Comparison of ENCODE assay signal across 22 mouse cellular contexts in genomic region chr10:58595197-58595596, GRCm38 (mm10).
"Had no signal": no experiment of that assay in that cellular context is flagged by ENCODE, and none has a peak within 500 bp of the region (broad histone marks: within the 10 kb centered on the region; RNA-seq: fewer than 3 reads in every experiment).

No protein-coding gene starts in this region.

- H3K36me3 ChIP-seq: heart, embryonic 12.5 days; hindbrain, embryonic 10.5 days; hindbrain, embryonic 12.5 days; intestine, embryonic 15.5 days; kidney, embryonic 15.5 days; limb, embryonic 12.5 days; liver, embryonic 13.5 days; liver, embryonic 15.5 days had no signal

- H3K27ac ChIP-seq: hindbrain, embryonic 10.5 days; hindbrain, embryonic 12.5 days; hindbrain, embryonic 14.5 days; intestine, embryonic 15.5 days; kidney, embryonic 15.5 days; kidney, postnatal 0 days; limb, embryonic 12.5 days; liver, embryonic 13.5 days; liver, embryonic 15.5 days had no signal

- DNase-seq: gastrocnemius, postnatal 10 days; gastrocnemius, postnatal 25 days; heart, postnatal 4 days; kidney, adult 2 months; kidney, adult 9 months; kidney, postnatal 14 days; kidney, postnatal 36 days; layer of hippocampus, adult 9-11 months; layer of hippocampus, postnatal 36 days; left cerebral cortex, postnatal 4 days; liver; liver, embryonic 13.5 days had no signal

- H3K4me3 ChIP-seq: gastrocnemius, adult 2 months; heart, embryonic 12.5 days; hindbrain, embryonic 10.5 days; hindbrain, embryonic 12.5 days; intestine, embryonic 15.5 days; kidney, embryonic 15.5 days; limb, embryonic 12.5 days; liver, embryonic 13.5 days; liver, embryonic 15.5 days had no signal

- H3K9me3 ChIP-seq: intestine, embryonic 15.5 days; kidney, embryonic 15.5 days; liver, embryonic 13.5 days; liver, embryonic 15.5 days had no signal

- H3K4me1 ChIP-seq: hindbrain, embryonic 10.5 days; hindbrain, embryonic 12.5 days; intestine, embryonic 15.5 days; kidney, embryonic 15.5 days; limb, embryonic 12.5 days; liver, embryonic 13.5 days; liver, embryonic 15.5 days had no signal

- H3K27me3 ChIP-seq: heart, embryonic 12.5 days; hindbrain, embryonic 12.5 days; intestine, embryonic 15.5 days; kidney, embryonic 15.5 days; limb, embryonic 12.5 days; liver, embryonic 13.5 days; liver, embryonic 15.5 days had no signal
